Mouse (Mus musculus) gastrocnemius, postnatal 14 days (tissue): Measurements from ENCODE around the gene Ltn1. TPM values are rescaled to one million over a fixed set of nuclear protein-coding genes. Genes with fewer than 3 reads are reported as not detected.

ENCODE experiments used
- DNase-seq: peaks from one replicate; pipeline ENCODE4 v3.0.0; 2021; ENCODE audit warnings: mixed read lengths
- intact Hi-C: fragments of 180-260 bp; cut with DNase I; formaldehyde crosslinking; loops from one replicate; pipeline ENCODE4 v1.15.1; 2025; ENCODE audit warnings: low total_unique reads
- long read RNA-seq, 2 experiments: library from polyadenylated mRNA; stranded (forward); transcript quantifications; one replicate each; pipeline ENCODE4 v2.0.0; 2021
- total RNA-seq, 2 experiments: library from RNA; stranded (reverse); gene quantifications; 2 replicates each; pipeline ENCODE4 v1.2.3; 2021

Gene Ltn1
- 10 to 100 TPM; 19.5 to 21.3 TPM for total RNA-seq
- long read RNA-seq, experiment 1, full-length matches to known transcripts, result 4 of 6 reads
- long read RNA-seq, experiment 1, partial matches to known transcripts, result 1 of 6 reads
- long read RNA-seq, experiment 1, other reads (novel, unspliced or antisense), result 1 of 6 reads
- long read RNA-seq, experiment 2, full-length matches to known transcripts, result 16 of 19 reads
- long read RNA-seq, experiment 2, partial matches to known transcripts, result 3 of 19 reads
- long read RNA-seq, experiment 2, other reads (novel, unspliced or antisense), result 0 of 19 reads

DNA sequence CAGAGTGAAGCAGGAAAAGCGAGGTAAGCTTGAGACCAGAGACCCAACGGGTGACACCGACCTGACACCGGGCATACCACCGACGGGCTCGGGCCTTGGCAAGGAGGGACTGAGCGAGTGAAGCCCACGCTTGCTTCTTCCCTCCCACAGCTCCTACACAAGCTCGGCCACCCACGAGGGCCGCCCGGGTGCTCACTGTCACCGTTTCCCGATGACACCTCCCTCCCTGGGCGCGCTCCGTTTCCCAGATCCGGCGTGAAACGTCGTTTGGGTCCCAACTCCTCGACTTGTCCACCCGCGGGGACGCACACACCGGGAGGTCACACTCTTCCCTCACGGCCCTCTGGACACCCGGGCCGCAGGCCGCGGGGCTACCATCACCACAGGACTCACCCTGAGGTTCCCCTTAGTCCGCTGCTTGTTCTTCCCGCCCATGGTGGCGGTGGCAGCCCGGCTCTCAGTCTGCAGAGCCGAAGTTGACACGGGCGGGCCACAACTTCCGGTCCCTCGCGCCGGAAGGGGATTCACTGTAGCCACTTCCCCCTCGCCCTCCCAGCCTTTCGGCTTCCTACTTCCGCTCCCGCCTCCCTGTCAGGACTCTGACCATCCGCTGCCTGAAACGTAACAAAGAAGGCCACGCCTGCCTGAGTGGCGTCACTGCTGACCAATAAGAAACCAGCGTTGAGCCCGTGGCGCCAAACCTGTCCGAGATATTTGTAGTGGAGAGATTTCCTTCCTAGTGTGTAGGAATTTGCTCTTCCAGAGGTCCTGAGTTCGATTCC lies at the start of gene Ltn1:
TSS of gene Ltn1 (minus strand) at position 580 of the 782 bp plus-strand sequence.
- DNase-seq, result peak; percentile 98
- intact Hi-C loops, result no loop called here

DNA sequence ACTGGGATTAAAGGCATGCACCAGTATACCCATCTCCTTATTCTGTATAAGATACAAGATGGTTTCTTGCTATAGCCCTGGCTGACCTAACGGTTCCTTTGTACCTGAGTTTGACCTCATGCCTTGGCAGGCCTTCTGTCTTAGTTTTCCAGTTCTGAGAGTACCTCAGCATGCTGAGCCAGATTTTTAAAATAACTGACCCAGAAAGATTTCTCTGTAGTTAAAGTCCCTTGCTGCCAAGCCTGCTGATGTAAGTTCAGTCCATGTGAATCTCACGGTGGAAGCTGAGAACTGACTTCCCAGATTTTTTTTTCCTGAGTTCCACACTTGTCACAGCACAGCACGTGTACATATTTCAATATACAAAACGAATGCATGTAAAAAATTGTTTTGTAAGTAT lies 38.2 kb upstream of the Ltn1 start:
- no peak for DNase-seq
- intact Hi-C loops, result loop anchor here (10.0 kb wide), 1 partner anchor 46 kb away; no protein-coding TSS in a partner anchor

DNA sequence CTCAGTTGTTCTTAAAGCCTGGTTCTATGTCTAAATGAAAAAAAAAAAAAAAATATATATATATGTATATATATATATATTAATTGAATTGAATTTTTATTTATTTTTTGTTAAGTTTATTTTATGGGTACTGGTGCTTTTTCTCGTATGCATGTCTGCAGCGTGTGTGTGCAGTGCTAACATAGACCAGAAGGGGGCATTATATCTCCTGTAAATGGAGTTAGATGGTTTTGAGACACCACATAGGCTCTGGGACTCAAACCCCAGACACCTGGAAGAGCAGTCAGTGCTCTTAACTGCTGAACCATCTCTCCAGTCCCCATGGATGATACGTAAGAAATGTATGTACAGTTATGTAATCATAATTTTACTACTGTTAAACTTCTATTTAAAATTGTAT lies 26.3 kb upstream of the Ltn1 start:
- intact Hi-C loops, result no loop called here
- DNase-seq, result no peak

DNA sequence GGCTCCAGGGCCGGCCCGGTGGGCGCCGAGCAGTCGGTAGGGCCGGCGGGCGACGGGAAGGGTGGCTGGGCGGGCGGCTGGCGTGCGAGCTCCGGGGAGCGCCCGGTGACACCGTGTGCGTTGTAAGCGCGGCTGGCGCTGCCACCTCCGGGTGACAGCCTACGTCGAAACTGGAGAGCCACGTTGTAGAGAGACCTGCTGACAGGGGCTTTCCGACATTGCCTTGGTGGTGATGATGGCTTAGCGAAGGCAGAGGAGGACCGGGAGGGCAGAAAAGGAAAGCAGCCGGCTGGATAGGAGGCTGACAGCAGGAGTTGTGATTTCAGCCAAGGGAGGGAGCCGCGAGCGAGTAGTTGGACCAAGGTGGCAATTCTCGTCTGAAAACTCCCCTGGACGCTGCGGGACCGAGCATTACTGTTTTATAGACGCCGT lies 22.8 kb upstream of the Ltn1 start:
- no peak for DNase-seq
- intact Hi-C loops, result no loop called here

DNA sequence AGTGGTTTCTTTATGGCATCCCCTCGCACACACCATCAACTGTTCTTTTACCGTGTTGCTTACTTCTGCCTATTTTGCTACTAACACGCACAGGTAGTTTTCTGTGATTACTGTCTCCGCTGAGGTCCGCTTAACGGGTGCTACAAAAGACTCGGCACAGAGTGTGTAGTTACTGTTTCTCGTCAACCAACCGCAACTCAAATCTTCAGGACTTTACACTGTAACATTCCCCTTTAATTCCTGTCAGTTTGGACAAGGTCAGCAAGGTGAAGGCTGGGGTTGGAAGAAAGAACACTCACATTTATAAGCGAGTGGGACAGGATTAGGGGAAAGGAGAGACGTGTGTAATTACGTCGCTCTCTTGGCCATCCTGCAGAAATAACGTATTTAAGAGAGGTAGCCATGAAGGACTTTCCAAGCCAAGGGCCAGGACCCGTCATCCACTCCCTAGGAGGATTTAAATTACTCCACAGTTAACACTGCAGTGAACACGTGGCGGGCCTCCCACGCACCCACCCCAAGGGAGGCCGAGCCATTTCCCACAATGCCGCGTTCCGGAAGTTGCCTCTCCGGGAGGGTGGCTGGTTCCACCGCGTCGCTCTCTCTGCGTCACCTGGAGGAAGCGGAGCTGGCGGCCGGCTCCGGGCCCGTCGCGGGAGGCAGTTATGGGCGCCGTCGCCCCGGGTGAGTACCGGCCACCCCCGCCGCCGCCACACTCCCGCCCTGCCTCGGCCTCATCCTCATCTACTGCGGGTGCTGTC lies 22.2 kb upstream of the Ltn1 start, which contains the start of gene Usp16:
TSS of gene Usp16 (plus strand) at position 285 of the 761 bp plus-strand sequence.
- intact Hi-C loops, result no loop called here
- DNase-seq, result peak; percentile 95

DNA sequence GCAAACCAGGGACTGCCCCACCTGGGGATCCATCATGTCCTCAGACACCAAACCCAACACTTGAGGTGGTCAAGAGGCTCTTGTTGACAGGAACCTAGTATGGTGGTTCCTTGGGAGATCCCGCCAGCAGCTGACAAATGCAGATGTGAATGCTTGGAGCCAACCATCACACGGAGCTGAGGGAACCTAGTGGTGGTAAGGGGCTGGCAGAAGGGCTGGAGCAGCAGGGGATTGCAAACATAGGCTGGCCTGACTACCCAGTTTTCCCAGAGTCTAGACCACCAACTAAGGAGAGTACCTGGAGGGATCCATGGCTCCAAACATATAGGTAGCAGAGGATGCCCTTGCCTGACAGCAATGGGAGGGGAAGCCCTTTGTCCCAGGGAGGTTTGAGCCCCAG lies 20.8 kb upstream of the Ltn1 start:
- DNase-seq, result no peak
- intact Hi-C loops, result no loop called here

DNA sequence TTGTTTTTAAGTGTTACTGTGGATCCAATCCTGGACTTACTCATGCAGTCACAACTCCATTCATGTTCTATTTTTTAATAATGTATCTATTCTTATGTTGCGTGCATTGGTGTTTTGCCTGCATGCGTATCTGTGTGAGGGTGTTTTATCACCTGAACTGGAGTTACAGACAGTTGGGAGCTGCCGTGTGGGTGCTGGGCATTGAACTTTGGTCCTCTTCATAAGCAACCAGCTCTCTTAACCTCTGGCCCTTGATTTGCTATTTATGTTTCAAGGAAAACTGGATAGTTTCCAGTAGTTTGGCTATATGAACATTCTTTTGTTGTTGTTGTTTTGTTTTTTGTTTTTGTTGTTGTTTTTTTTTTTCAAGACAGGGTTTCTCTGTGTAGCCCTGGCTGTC lies 13.1 kb upstream of the Ltn1 start:
- DNase-seq, result no peak
- intact Hi-C loops, result no loop called here

DNA sequence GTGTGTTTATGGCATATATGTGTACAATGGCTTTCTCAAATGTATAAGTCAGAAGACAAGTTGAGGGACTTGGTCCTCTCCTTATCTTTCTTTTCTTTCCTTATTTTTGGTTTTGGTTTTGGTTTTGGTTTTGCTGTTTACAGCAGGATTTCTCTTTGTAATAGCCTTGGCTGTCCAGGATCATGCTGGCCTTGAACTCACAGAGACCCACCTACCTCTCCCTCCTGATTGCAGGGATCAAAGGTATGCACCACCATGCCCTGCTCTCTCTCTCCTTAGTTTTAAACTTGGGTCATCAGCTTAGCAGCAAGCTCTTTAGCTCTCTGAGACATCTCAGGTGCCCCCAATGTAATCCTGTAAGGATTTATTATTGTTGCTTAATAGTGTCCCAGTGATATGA lies 12.7 kb upstream of the Ltn1 start:
- no peak for DNase-seq
- intact Hi-C loops, result no loop called here

DNA sequence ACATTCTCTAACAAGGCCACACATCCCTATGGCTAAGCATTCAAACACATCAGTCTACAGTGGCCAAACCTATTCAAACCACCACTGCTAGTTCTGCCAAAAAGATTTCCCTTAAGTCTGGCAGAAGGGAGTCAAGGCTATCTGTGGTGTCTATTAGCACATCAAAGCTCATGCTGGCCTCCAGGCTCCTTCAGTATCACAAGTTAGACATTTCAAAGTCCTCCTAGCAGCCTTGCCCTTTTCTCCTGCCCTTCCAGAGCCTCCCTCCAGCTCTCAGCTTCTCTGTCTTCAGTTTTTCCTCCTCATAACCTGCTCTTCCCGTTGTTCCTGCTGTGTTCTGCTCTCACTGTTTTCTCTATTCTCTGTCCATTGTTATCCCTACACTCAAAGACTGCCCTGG lies 11.7 kb upstream of the Ltn1 start:
- intact Hi-C loops, result no loop called here
- no peak for DNase-seq

DNA sequence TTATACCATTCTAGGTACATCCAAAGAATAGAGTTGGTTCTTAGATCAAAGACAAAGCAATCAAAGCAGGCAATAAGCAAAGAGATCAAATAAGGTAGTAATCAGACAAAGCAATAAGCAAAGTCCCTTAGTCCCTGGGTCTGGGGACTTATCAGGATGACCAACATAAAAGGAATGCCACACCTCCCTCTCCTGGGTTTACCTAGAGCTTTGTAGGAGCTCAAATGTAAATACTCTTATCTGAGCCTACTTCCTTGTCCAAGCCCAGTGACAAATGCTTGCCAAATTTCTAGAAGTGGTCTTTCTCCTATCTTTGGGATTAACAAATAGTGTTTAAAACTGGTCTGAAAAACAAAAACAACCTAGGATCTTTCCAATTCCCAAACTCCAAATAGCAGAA lies 10.8 kb upstream of the Ltn1 start:
- no peak for DNase-seq
- intact Hi-C loops, result no loop called here

DNA sequence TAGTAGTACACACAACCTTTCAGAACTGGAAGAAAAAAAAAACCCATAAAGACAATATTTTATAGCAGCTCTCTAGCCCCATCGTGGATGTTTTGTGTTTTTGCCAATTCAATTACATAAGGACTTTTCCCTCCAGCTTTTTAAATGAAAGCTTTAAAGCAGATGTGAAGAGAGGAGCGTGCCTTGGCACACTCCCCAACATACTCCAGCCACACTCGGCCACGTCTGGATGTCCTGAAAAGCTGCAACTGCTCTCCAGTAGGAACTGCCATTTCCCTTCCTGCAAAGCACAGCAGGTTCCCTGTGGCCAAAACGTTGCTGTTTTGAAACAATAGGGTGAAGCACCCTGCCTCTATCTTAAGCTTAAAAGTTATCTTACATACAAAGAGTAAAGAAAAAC lies 9.9 kb upstream of the Ltn1 start:
- DNase-seq, result no peak
- intact Hi-C loops, result no loop called here

DNA sequence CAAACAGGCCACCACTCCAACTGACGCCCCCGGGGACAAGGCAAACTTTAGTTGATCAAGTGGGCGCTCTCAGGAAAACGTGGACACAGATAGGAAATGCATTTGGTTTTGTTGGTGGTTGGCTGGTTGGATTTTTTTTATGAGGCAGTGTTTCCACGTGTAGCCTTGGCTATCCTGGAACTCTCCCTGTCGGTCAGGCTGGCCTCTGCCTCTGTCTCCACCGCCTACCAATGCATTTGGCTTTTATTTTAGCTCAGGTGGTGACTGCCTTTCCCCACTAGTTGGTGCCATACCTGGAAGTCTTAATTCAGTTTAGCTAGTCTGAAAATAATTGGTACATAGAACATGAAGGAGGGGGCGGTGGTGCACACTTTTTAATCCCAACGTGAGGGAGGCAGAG lies 8.7 kb upstream of the Ltn1 start:
- DNase-seq, result no peak
- intact Hi-C loops, result no loop called here

DNA sequence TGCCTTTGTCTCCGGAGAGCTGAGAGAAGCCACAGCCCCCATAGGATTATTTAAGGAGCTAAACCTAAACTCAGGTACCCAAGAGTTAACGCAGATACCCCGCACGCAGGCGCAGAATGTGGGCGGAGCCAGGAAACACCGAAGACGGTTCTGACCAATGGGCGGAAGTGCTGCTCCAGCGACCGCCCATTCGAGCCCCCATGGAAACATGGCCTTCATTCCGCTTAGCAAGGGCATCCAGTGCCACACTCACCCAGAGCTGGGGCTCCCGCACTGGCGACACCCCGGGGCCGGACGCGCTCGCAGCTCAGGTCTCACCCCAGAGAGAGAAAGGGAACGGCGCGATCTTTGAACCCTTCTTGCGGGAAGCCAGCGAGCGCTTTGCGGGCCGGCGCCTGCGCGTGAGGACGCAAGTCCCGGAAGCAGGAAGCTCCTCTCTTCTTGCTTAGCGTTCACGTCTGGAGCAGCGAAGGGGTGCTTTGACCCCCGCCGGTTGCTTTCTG lies 7.8 kb upstream of the Ltn1 start, which contains the start of gene Rwdd2b:
TSS of gene Rwdd2b (minus strand) at position 390 of the 503 bp plus-strand sequence.
- intact Hi-C loops, result no loop called here
- peak; percentile 94 for DNase-seq

DNA sequence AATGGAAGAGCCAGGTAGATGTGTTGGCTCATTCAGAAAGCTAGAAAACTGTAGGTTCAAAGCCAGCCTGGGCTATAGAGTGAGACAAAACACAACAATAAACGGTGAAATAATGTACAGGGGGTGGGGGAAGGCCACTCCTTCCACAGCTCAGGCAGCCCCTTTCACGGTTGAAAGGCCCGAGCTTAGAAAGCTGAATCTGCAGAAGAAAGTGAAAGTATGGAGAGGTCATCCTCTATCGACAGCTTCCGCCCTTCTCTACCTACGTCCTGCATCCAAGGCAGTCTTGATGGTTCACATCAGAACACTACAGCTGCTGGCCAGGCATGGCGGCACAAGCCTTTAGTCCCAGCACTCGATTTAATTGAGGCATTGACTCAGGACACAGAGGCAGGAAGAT lies 6.3 kb upstream of the Ltn1 start:
- no peak for DNase-seq
- intact Hi-C loops, result no loop called here

DNA sequence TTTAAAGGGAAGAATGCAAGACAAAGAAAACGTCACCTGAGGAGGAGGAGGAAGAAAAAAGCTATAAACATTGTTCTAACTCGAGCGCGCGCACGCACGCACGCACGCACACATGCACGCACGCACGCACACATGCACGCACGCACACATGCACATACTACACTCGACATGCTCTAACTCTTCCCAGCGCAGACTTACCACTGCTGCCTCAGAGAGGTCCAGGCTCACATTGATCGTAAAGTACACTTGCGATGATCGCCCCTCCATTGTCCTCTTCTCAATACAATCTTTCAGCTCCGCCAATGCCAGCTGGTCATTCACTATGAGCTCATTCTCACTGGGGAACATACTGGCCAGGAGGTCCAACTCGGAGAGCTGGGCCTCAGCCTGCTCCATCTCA lies 4.7 kb upstream of the Ltn1 start:
- DNase-seq, result no peak
- intact Hi-C loops, result no loop called here

DNA sequence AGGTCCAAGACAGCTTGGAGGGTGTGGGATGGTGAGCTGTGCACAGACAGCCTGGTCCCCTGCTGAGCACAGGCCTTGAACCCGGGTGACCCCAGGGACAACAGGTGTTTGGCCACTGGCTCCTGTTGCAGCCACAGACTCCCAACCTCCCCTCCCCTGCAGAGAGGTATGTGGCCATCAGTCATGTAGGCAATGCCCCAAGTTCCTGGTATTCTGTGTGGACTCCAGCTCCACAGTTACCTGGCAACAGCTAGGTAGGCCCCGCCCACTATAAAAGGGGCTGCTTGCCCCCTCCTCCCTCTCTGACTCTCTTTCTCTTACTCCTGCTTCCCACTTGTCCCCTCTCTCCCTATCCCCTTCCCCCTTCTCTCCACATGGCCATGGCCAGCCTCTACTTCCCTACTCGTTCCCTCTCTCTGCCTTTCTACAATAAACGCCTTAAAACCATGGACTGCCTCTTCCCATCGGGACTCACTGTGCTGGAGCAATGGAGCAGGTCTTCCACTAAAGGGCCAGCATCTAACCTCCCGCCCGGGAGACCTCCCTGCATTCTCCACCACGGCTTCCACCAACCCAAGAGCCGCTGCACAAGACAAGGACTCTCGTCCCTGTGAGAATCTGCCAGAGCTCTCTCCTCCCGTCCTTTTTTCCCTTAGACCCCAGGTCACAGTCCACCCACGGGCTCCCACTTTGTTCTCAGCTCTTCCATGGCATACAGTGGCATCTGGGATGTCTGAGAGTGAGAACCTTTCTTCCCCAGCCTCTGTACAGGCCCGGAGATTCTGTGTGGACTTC lies 3.2 kb upstream of the Ltn1 start:
- intact Hi-C loops, result no loop called here
- DNase-seq, result no peak

DNA sequence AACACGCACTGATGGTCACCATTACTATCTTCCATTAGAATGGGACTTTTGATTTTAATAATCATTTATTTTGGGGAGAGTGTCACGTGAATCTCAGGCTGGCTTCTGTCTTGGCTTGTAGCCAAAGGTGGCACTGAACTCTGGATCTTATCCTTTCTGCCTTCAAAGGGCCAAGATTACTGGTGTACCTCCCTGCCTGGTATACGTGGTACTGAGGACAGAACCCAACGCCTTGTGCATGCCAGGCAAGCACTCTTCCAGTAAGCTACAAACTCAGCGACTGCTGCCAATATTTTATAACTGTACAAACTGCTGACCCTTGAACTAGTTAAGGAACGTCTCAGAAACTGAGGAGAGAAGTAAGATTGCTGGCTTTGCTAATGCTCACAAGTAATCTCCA lies 2.5 kb upstream of the Ltn1 start:
- intact Hi-C loops, result no loop called here
- no peak for DNase-seq

DNA sequence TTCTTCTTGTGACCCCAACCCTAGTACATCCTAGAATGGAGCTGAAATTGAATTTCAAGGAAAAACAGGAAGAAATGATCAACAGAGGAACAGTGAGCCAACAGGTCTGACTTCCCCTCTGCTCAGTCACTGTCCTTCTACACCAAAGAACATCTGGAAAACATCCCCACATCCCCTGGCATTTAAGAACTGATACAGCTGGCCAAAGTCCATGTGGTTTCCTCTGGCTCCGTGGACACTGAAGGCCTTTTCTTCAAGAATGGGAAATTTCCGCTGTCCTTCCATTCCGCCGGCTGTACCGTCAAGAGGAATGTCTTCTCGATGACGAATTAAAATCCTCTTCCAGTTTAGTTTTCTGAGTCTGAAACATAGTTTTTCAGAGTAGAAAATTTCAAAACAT lies 1.9 kb upstream of the Ltn1 start:
- no peak for DNase-seq
- intact Hi-C loops, result no loop called here

DNA sequence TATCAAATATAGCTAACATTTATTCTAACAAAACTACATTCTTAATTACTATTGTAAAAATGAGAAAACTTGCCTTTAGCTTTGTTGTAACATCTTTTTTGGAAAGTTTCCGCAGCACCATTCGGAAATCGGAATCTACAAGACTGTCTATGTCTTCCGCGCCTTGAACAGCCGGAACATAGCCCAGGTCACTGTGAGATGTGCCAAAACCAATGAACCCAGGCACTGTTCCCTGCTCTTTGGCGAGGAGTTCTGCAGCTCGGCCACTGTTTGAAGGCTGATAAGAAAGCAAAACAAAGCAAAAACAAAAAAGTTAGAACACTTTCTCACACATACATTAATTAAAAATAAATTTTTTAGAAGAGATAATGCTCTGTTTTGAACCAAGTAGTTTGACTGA lies 4.9 kb downstream of the Ltn1 start:
- no peak for DNase-seq
- intact Hi-C loops, result loop anchor here (10.0 kb wide), 1 partner anchor 47 kb away; no protein-coding TSS in a partner anchor
